Mouse (Mus musculus) megakaryocyte, adult 5-6 weeks (primary cell): ENCODE data around the gene Olfr266. TPM values are rescaled to one million over a fixed set of nuclear protein-coding genes. Genes with fewer than 3 reads are reported as not detected.

Experiments
- ATAC-seq: 2 replicates; pipeline ENCODE4 v1.8.0; 2016; ENCODE audit warnings: mild to moderate bottlenecking, inconsistent platforms; ENCODE audit not compliant: poor library complexity, severe bottlenecking
- total RNA-seq, 2 experiments: library from RNA; stranded (forward) in 1 of 2; stranded (reverse) in 1 of 2; fragments of 153-499, 151-499 nt in 1 of 2; fragments of 221-1000, 200-1000 nt in 1 of 2; gene quantifications; 2 replicates each; pipeline versions ENCODE4 v1.2.3 to v1.2.4; 2015 to 2017

The Olfr266 gene
- not detected in 2 replicates for total RNA-seq (2015)
- not detected in 2 replicates for total RNA-seq (2017)

DNA sequence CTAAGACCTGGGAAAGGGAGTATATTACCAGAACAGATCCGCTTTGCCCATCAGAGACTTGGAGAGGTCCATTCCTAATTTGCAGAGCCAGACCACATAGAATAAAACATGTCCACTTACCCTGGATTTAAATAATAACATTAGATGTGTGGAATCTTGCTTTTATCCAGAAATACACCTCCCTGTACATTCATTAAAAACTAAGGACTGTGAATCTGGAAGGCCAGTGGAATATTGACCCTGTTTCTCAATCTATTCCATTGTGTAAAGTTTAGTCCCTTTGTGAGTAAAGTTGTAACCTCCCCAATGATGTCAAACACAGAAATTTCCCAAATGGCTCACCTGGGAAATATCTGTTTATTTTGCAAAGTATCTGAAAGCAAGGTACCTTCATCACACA is at the start of gene Olfr266:
Gene Olfr266, minus strand, starts transcription at position 101 of the 400 bp plus-strand sequence.
- no peak for ATAC-seq

- ATAC-seq = no peak
Observed at GRCm38 (mm10) chr3:106875626-106876025, 49.5 kb upstream of the Olfr266 start.

DNA sequence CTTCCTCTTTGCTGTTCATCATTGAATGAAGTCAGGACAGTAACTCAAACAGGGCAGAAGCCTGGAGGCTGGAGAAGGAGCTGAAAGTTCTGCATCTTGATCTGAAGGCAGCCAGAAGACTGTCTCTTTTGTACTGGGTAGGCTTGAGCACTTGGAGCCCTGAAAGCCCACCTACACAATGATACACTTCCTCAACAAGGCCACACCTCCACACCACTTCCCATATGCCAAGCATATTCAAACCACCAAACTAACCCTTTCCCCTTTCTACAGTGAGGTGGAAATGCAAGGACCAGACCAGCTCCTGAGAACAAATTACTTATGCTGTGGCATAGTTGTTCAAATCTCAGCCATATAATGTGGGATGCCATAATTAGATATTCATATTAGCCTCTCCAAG is 46.8 kb upstream of the Olfr266 start:
- ATAC-seq = peak; percentile 99

DNA sequence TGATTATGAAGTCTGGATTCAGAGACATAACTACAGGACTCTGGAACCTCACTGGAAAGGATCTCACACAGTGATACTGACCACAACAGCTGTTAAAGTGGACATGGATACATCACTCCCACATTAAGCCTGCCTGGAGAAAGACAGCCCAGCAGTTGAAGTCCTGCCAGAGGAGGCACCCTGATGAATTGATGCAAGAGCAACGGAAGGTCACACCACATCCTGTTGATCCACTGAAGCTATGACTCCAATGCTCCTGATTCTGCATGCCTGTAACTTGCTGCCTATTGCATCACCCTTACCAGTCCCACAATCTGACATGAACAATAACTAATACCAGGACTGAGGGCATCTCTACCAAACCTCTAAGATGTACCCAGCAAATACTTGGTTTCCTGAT is 6.0 kb upstream of the Olfr266 start:
- ATAC-seq = peak; percentile 97

- no peak for ATAC-seq
Observed at GRCm38 (mm10) chr3:106817676-106818075, 8.4 kb downstream of the Olfr266 start.

GRCm38 (mm10) chr3:106808972-106809695 is 17.0 kb downstream of the Olfr266 start:
- peak; percentile 99 for ATAC-seq

DNA sequence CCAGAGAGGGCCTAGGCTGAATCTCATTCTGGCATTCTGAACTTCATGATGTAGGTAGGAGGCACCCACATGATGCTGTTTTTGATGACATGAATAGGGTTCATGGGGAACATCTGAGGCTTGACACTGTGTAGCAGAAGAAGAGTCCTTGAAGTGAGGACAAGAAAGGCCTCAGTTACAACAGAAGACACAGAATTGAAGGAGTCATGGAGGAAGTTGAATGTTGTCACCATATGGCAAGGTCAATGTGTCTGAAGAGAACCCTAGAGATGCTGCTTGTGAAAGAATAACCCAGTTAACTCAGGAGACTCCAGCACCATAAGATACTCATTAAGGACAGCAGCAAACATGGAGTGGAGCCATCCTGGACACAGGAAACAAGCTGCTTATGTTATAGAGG is 28.0 kb downstream of the Olfr266 start:
- peak; percentile 92 for ATAC-seq

DNA sequence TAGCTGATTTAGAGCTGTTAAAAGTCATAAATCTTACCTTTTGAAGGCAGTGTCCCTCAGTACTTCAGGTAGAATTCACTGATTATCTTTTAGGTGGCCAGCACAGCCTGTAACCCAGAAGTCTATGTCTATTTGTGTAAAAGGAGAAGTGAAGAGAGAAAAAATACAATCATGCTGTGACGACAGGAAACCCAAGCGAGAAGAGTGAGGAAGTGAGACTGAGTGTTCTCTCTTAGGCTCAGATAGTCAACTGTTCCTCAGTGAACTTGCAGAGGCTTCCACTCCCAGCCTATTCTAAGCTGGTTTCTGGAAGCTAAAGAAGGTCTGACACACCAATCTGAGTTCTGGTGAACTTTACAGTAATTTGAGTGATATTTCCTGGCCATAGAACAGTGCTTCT is 36.2 kb downstream of the Olfr266 start, which contains the start of gene Cd53:
Gene Cd53, minus strand, starts transcription at position 220 of the 400 bp plus-strand sequence.
- peak; percentile 65 for ATAC-seq

DNA sequence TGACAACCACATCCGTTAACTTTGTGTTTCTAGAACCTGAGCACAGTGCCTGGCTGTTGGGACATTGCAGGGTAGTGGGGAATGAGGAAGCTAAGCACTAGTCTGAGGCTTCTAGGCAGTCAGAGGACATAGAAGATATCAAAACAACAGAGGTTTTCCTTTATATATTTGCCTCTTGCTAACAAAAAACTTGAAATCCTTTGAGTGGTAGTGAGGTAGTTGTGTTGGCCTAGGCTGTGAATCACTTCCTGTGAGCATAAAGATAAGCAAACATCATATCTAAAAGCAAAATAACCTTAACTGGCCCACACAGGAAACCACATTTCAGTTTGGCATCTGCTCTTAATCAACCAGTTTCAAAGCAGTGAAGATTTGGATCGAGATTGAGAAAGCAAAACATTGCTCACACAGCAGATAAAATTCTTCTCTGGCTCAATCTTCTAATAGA is 37.6 kb downstream of the Olfr266 start:
- ATAC-seq = peak; percentile 48

DNA sequence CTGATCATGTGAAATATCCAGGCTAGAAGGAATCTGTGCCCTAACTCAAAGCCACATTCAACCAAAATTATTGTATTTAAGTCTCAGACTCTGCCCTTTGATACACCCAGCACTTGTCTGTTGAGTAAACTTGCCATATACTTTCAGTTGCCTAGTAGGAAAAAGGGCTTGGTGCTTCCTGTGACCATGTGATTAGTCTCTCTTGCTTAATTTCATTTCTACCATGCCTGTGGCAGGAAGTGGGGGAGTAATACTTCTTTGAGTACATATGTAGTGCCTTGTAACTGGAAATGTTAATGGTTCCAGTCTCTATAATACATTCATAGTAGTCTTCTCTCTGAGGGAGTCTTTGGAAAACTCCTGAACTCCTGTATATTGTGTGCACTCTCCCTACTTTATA is 38.1 kb downstream of the Olfr266 start:
- peak; percentile 56 for ATAC-seq

- ATAC-seq = peak; percentile 41
Observed at GRCm38 (mm10) chr3:106785130-106785529, 41.0 kb downstream of the Olfr266 start.

DNA sequence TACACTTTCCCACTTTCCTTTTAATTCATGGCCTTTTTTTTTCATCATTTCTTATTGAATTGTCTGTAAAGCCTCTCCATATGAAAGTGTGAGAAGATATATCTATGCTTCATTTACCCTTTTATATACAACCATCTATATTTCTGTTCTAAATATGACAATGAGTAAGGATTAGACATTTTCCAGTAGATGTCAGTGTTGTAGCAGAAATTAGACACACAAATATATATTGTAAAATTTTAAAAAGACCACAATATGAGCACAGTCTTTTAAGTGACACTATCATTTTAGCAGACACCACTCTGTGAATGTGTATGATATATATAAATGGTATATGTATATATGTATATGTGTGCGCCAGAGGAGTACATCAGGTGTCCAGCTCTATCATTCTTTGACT is 54.3 kb downstream of the Olfr266 start:
- ATAC-seq = peak; percentile 47; the same call in 1 of the 2 replicates

Other genes with a start within 250 kb of the Olfr266 start
- 45.2 and 45.5 TPM in 2 replicates for gene Lrif1, start 141.3 kb downstream of the Olfr266 start, total RNA-seq (2015)
- gene Lrif1, start 141.3 kb downstream of the Olfr266 start, total RNA-seq (2017) = 30.4 and 42.1 TPM in 2 replicates
- 586 and 665 TPM in 2 replicates for gene Cd53, start 36.1 kb downstream of the Olfr266 start, total RNA-seq (2015)
- 642 and 690 TPM in 2 replicates for gene Cd53, start 36.1 kb downstream of the Olfr266 start, total RNA-seq (2017)
- 13.3 and 17.4 TPM in 2 replicates for gene Kcna3, start 209.9 kb upstream of the Olfr266 start, total RNA-seq (2015)
- 5.6 and 6.9 TPM in 2 replicates for gene Kcna3, start 209.9 kb upstream of the Olfr266 start, total RNA-seq (2017)